31 mouse cellular contexts compared by ENCODE assay signal in genomic region chr4:149332726-149333125, GRCm38 (mm10). TPM values are rescaled to one million over a fixed set of nuclear protein-coding genes. Genes with fewer than 3 reads are reported as not detected.
DNase-seq lines count a peak whose midpoint lies in the region; ATAC-seq and TF ChIP-seq lines count a peak whose summit lies in the region.
"Had no signal": no experiment of that assay in that cellular context is flagged by ENCODE, and none has a peak within 500 bp of the region (broad histone marks: within the 10 kb centered on the region; RNA-seq: fewer than 3 reads in every experiment).

No protein-coding gene starts in this region.

- H3K4me3 ChIP-seq in testis, adult 2 months (ENCODE audit: control insufficient read depth, low read depth, low read length): peak overlapping the region; percentile 51
- H3K4me3 ChIP-seq: embryonic facial prominence, embryonic 10.5 days; embryonic facial prominence, embryonic 13.5 days; erythroblast, embryonic 14.5 days; forebrain, embryonic 13.5 days; heart, embryonic 12.5 days; heart, embryonic 15.5 days; hindbrain, embryonic 10.5 days; hindbrain, embryonic 13.5 days; intestine, embryonic 15.5 days had no signal

- no peak for TF ChIP-seq CTCF in testis, adult 2 months (IDR thresholded peaks at IDR 0.05; ENCODE audit: control insufficient read depth, insufficient read depth, insufficient replicate concordance, low read depth, low read length)

- H3K4me1 ChIP-seq in testis, adult 2 months (ENCODE audit: control insufficient read depth, insufficient read depth, low read length): no peaks in the 10 kb centered on the region; the same call in 1 of the 2 replicates
- H3K4me1 ChIP-seq: embryonic facial prominence, embryonic 10.5 days; embryonic facial prominence, embryonic 13.5 days; forebrain, embryonic 13.5 days; hindbrain, embryonic 10.5 days; hindbrain, embryonic 13.5 days; intestine, embryonic 15.5 days had no signal

- TF ChIP-seq POLR2A in testis, adult 2 months (IDR thresholded peaks at IDR 0.05; ENCODE audit: control insufficient read depth, low read depth, low read length): no peak

- H3K36me3 ChIP-seq in testis, adult 2 months (ENCODE audit: control insufficient read depth, insufficient read depth, low read length): peaks cover 12% of the 10 kb centered on the region

- DNase-seq in frontal cortex, postnatal 14 days (ENCODE audit: low spot score in 2 of 2): no peak
- DNase-seq in testis, postnatal 14 days (ENCODE audit: low spot score): no peak
- peak; percentile 89 for DNase-seq in R1 (ENCODE audit: low read depth, low spot score)
- no peak for DNase-seq in adipocyte (ENCODE audit: low spot score)
- DNase-seq in adrenal gland, postnatal 36 days: no peak
- DNase-seq: adrenal gland, adult 2 months; adrenal gland, postnatal 14 days; cerebellum, adult 11-12 months; cerebellum, adult 9-10 months; cerebellum, postnatal 25 days; forebrain, postnatal 0 days; gastrocnemius, postnatal 10 days; gastrocnemius, postnatal 36 days; heart, postnatal 10 days; heart, postnatal 36 days; kidney, adult 11 months; kidney, adult 8-10 months had no signal

- H3K27ac ChIP-seq in testis, adult 2 months (ENCODE audit: control insufficient read depth, insufficient read depth, low read depth, low read length): no peak overlapping the region
- H3K27ac ChIP-seq: embryonic facial prominence, embryonic 10.5 days; embryonic facial prominence, embryonic 13.5 days; forebrain, embryonic 13.5 days; heart, embryonic 15.5 days; hindbrain, embryonic 10.5 days; hindbrain, embryonic 13.5 days; intestine, embryonic 15.5 days had no signal

- H3K27me3 ChIP-seq in testis, adult 2 months (ENCODE audit: control insufficient read depth, insufficient read depth, low read length): no peaks in the 10 kb centered on the region
- H3K27me3 ChIP-seq: embryonic facial prominence, embryonic 13.5 days; forebrain, embryonic 13.5 days; heart, embryonic 12.5 days; heart, embryonic 15.5 days; hindbrain, embryonic 13.5 days; intestine, embryonic 15.5 days; Patski had no signal

- ATAC-seq in frontal cortex, adult (ENCODE audit: low TSS enrichment): 0 out of 2 replicates have a peak, but pooled peaks have one; percentile 5
- ATAC-seq: CD4-positive, CD25-positive, alpha-beta regulatory T cell, adult 4 months; forebrain, embryonic 13.5 days; forebrain, postnatal 0 days; hindbrain, embryonic 16.5 days; intestine, embryonic 15.5 days; Patski had no signal

RNA-seq across cellular contexts. Expression of gene Kif1b, which starts 25.2 kb away (rescaled TPM):
- 24.9 and 25.9 TPM in 2 replicates for polyA plus RNA-seq in testis, adult 2 months (2012; rRNA removed)
- 100 to 1,000 TPM; 129 to 168 TPM for total RNA-seq in adrenal gland, postnatal 36 days (2021)
- polyA plus RNA-seq: erythroblast, embryonic 14.5 days had no signal
